In the genomic region with DNA sequence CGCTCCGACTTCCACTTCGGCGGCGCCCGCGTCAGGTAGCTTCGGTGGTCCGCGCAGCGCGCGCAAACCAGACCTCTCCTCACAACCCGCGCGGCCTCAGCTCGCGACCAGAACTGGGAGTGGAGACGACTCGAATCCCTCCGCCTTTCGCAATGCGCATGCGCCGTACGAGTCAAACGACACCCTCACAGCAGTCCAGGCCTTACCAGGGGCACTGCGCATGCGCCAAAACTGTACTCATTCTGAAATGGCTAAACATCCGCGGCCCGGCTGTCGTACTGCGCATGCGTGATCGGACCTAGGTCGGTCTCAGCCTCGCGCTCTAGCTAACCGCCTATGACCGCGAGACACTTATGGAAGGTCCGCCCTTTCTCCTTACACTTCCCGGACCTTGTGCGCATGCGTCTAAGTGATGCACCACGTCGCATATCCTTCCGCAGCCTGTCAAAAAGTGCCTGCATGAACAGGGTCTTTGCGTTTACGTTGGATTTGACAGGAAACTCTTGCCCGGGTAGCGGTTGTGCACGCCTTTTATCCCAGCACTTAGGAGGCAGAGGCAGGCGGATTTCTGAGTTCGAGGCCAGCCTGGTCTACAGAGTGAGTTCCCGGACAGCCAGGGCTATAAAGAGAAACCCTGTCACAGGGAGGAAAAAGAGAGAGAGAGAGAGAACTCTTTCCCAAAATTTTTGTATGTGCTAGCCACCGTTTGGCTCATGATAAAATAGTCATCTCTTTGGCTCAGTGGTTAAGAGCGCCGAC, we compare ENCODE assay signal across 8 mouse cellular contexts. TPM values are rescaled to one million over a fixed set of nuclear protein-coding genes. Genes with fewer than 3 reads are reported as not detected.
DNase-seq lines count a peak whose midpoint lies in the region; ATAC-seq lines count a peak whose summit lies in the region.

Snrnp70 (minus strand) TSS at position 165 of the 759 bp plus-strand sequence.

- WGBS in intestine, embryonic 14.5 days: under 1% methylated on average over 60 of the region's 60 CpGs

- no peaks in the 10 kb centered on the region for H3K9me3 ChIP-seq in intestine, embryonic 14.5 days (ENCODE audit: control insufficient read depth, low read length)

- intact Hi-C loops in left cerebral cortex, postnatal 14 days (cut with DNase I): no loop called here

- H3K36me3 ChIP-seq in intestine, embryonic 14.5 days (ENCODE audit: control insufficient read depth, insufficient read depth, low read length): peaks cover 27% of the 10 kb centered on the region

- H3K27ac ChIP-seq in intestine, embryonic 14.5 days (ENCODE audit: low read depth): peak within 1 kb of the TSS; percentile 93

- peak within 1 kb of the TSS; percentile 100 for H3K4me2 ChIP-seq in intestine, embryonic 14.5 days (ENCODE audit: low read length)

- no peaks in the 10 kb centered on the region for H3K27me3 ChIP-seq in intestine, embryonic 14.5 days (replicated peaks; ENCODE audit: control insufficient read depth, insufficient read depth, low read length)

- peak within 1 kb of the TSS; percentile 83 for H3K9ac ChIP-seq in intestine, embryonic 14.5 days (ENCODE audit: low read length)

- peaks cover 15% of the 10 kb centered on the region for H3K4me1 ChIP-seq in intestine, embryonic 14.5 days (replicated peaks; ENCODE audit: control insufficient read depth, insufficient read depth, low read length)

- DNase-seq in adrenal gland, adult 18-20 months (ENCODE audit: low spot score in 2 of 2): peak; percentile 100
- peak; percentile 100 for DNase-seq in embryo, embryonic 11 days
- peak; percentile 100 for DNase-seq in gastrocnemius, postnatal 25 days
- peak; percentile 100 for DNase-seq in intestine, embryonic 14.5 days (ENCODE audit: low spot score)
- DNase-seq in left cerebral cortex, postnatal 14 days (ENCODE audit: low spot score in 2 of 2): peak; percentile 100
- DNase-seq in mesoderm, embryonic 11.5 days (ENCODE audit: low read depth, low spot score): peak; percentile 100
- peak; percentile 100 for DNase-seq in right cerebral cortex, postnatal 36 days (ENCODE audit: low spot score in 2 of 2)
- DNase-seq in yolk sac, embryonic 10.5 days (ENCODE audit: low spot score): peak; percentile 100

- peak; percentile 98 for ATAC-seq in intestine, embryonic 14.5 days (replicated peaks; ENCODE audit: low FRiP score, low TSS enrichment, low read depth)

- peak within 1 kb of the TSS; percentile 91 for H3K4me3 ChIP-seq in intestine, embryonic 14.5 days (ENCODE audit: low read depth, low read length)

RNA-seq across cellular contexts. Expression of gene Snrnp70, which starts in this region (rescaled TPM):
- 100 to 1,000 TPM; 262 to 325 TPM for total RNA-seq in adrenal gland, adult 18-20 months (2021)
- 10 to 100 TPM; 76.1 to 78.0 TPM for total RNA-seq in gastrocnemius, postnatal 25 days (2021)
- polyA plus RNA-seq in intestine, embryonic 14.5 days (2014; fragmentation: Nextera tagmentation; extraction: Ambion mirVana): 77.1 and 86.0 TPM in 2 replicates
- 100 to 1,000 TPM; 373 to 398 TPM for total RNA-seq in left cerebral cortex, postnatal 14 days (2021)

Comparison
In these comparisons a context has a peak if more than half of its experiments do, and no peak if none do; other contexts are left out.
1. Peak in every context shown above with its lines: DNase-seq, ATAC-seq, H3K4me3 ChIP-seq and H3K27ac ChIP-seq.